Mouse (Mus musculus): Measurements from ENCODE around the gene Jtb. TPM values are rescaled to one million over a fixed set of nuclear protein-coding genes. Genes with fewer than 3 reads are reported as not detected.

Gene Jtb
- polyA plus RNA-seq, 1 experiment from 2014 or later: 114 TPM

GRCm38 (mm10) chr3:90263121-90263771 is 31.8 kb downstream of the Jtb start:
- no peak overlapping the region for H3K27ac ChIP-seq (replicated peaks; ENCODE audit: low read depth, low read length)
- no peaks in the 10 kb centered on the region for H3K9me3 ChIP-seq (ENCODE audit: control insufficient read depth, low read length)
- 91% methylated on average over 5 of the region's 5 CpGs for WGBS
- no peak overlapping the region for H3K4me3 ChIP-seq (ENCODE audit: low read depth, low read length)
- ATAC-seq (ENCODE audit: low read depth) (no peak), DNase-seq (ENCODE audit: low spot score) (no peak)
- H3K4me1 ChIP-seq (ENCODE audit: control insufficient read depth, insufficient read depth, low read length): peaks cover 10% of the 10 kb centered on the region
- no peaks in the 10 kb centered on the region for H3K27me3 ChIP-seq (replicated peaks; ENCODE audit: control insufficient read depth, insufficient read depth, low read length)
- peaks cover 56% of the 10 kb centered on the region for H3K36me3 ChIP-seq (ENCODE audit: control insufficient read depth, insufficient read depth, low read length)
- no peak overlapping the region for H3K4me2 ChIP-seq (ENCODE audit: low read depth, low read length)
- H3K9ac ChIP-seq (ENCODE audit: low read depth, low read length): 0 out of 2 replicates have a peak overlapping the region, but pooled peaks have one; percentile 37

DNA sequence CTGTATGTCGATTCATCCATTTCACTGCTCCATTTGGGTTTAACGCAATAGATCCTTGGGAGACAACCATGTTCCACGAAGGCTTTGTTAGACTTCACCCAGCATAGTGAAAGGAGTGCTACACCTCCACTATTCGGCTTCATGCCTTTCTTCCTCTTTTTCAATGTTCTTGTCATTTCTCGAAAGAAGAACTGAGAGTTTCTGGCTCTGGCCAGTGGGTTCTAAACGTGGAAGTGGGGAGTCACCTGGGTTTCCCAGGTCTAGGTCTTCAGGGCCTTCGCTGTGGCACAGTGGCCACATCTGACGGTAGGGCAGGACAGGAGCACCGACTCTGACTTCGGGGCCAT is 33.3 kb downstream of the Jtb start:
- Histone ChIP-seq H3K4me2 (ENCODE audit: low read depth, low read length) (peak overlapping the region; percentile 82), H3K27me3 (replicated peaks; ENCODE audit: control insufficient read depth, insufficient read depth, low read length) (no peaks in the 10 kb centered on the region), H3K27ac (replicated peaks; ENCODE audit: low read depth, low read length) (peak overlapping the region; percentile 97), H3K36me3 (ENCODE audit: control insufficient read depth, insufficient read depth, low read length) (peaks cover 51% of the 10 kb centered on the region), H3K4me1 (ENCODE audit: control insufficient read depth, insufficient read depth, low read length) (peaks cover 10% of the 10 kb centered on the region), H3K4me3 (ENCODE audit: low read depth, low read length) (peak overlapping the region; percentile 86), H3K9ac (ENCODE audit: low read depth, low read length) (peak overlapping the region; percentile 87; the same call in 1 of the 2 replicates), H3K9me3 (ENCODE audit: control insufficient read depth, low read length) (no peaks in the 10 kb centered on the region)
- 35% methylated on average over 10 of the region's 10 CpGs for WGBS
- DNase-seq (ENCODE audit: low spot score) (no peak), ATAC-seq (ENCODE audit: low read depth) (no peak)

DNA sequence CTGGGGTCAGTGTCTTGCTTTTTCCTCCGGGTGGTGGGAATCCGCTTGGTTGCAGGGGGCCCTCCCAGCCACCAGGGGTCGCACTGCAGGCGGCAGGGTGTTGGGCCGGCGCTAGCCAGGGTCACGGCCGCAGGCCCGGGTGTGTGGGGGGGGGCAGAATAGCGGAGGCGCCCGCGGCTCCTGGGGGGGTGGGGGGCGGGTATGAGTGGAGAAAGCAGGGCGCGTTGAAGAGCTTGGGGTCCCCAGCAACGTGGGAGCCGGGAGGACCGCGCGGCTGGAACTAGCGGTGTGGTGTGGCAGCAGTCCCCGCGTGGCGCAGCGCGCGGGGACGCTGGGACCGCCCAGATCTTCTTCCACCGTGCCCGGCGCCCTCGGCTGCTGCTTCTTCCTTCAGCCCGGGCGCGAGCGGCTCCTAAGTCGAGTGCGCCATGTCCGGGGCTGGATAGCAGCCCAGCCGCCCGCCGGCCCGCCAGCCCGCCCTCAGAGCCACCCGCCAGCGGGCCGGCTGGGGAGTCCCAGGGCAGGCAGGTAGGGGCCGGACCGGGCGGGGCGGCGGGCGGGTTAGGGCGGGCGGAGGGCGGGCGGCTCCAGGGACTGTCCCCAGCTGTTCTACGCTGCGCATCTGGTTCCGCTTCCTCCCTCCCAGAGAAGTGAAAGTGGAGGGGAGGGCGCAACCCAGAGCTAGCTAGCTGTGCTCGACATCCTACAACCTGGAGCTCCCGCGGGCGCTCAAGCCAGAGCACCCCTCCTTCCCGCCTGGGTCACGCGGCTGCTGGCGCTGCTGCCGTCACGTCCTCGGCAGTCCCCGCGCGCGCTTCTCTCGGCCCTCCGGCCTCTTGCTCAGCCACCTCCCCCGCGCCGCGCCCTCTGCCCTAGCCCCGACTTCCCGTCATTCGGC is 33.9 kb downstream of the Jtb start, which contains the start of gene Dennd4b:
Dennd4b (plus strand) TSS at position 152 of the 898 bp plus-strand sequence.
- DNase-seq (ENCODE audit: low spot score) (peak; percentile 92), ATAC-seq (ENCODE audit: low read depth) (peak; percentile 91)
- peak within 1 kb of the TSS; percentile 97 for H3K27ac ChIP-seq (replicated peaks; ENCODE audit: low read depth, low read length)
- no peaks in the 10 kb centered on the region for H3K27me3 ChIP-seq (replicated peaks; ENCODE audit: control insufficient read depth, insufficient read depth, low read length)
- H3K4me2 ChIP-seq (ENCODE audit: low read depth, low read length): peak within 1 kb of the TSS; percentile 82
- H3K4me1 ChIP-seq (ENCODE audit: control insufficient read depth, insufficient read depth, low read length): peaks cover 10% of the 10 kb centered on the region
- 0% methylated on average over 16 of the region's 87 CpGs for WGBS
- peak within 1 kb of the TSS; percentile 87 for H3K9ac ChIP-seq (ENCODE audit: low read depth, low read length)
- no peaks in the 10 kb centered on the region for H3K9me3 ChIP-seq (ENCODE audit: control insufficient read depth, low read length)
- peaks cover 45% of the 10 kb centered on the region for H3K36me3 ChIP-seq (ENCODE audit: control insufficient read depth, insufficient read depth, low read length)
- H3K4me3 ChIP-seq (ENCODE audit: low read depth, low read length): peak within 1 kb of the TSS; percentile 86

GRCm38 (mm10) chr3:90265932-90266741 is 34.7 kb downstream of the Jtb start:
- DNase-seq (ENCODE audit: low spot score): no peak
- ATAC-seq (ENCODE audit: low read depth): peak; percentile 37
- H3K4me2 ChIP-seq (ENCODE audit: low read depth, low read length): peak overlapping the region; percentile 82
- peak overlapping the region; percentile 86 for H3K4me3 ChIP-seq (ENCODE audit: low read depth, low read length)
- H3K4me1 ChIP-seq (ENCODE audit: control insufficient read depth, insufficient read depth, low read length): peaks cover 10% of the 10 kb centered on the region
- peaks cover 37% of the 10 kb centered on the region for H3K36me3 ChIP-seq (ENCODE audit: control insufficient read depth, insufficient read depth, low read length)
- 33% methylated on average over 14 of the region's 16 CpGs for WGBS
- peak overlapping the region; percentile 97 for H3K27ac ChIP-seq (replicated peaks; ENCODE audit: low read depth, low read length)
- no peaks in the 10 kb centered on the region for H3K27me3 ChIP-seq (replicated peaks; ENCODE audit: control insufficient read depth, insufficient read depth, low read length)
- H3K9ac ChIP-seq (ENCODE audit: low read depth, low read length): peak overlapping the region; percentile 87
- H3K9me3 ChIP-seq (ENCODE audit: control insufficient read depth, low read length): no peaks in the 10 kb centered on the region

GRCm38 (mm10) chr3:90266901-90267775 is 35.7 kb downstream of the Jtb start:
- Histone ChIP-seq H3K27ac (replicated peaks; ENCODE audit: low read depth, low read length) (peak overlapping the region; percentile 97; the same call in 1 of the 2 replicates), H3K4me3 (ENCODE audit: low read depth, low read length) (no peak overlapping the region), H3K9me3 (ENCODE audit: control insufficient read depth, low read length) (no peaks in the 10 kb centered on the region), H3K27me3 (replicated peaks; ENCODE audit: control insufficient read depth, insufficient read depth, low read length) (no peaks in the 10 kb centered on the region), H3K36me3 (ENCODE audit: control insufficient read depth, insufficient read depth, low read length) (peaks cover 37% of the 10 kb centered on the region), H3K9ac (ENCODE audit: low read depth, low read length) (no peak overlapping the region), H3K4me1 (ENCODE audit: control insufficient read depth, insufficient read depth, low read length) (peaks cover 10% of the 10 kb centered on the region), H3K4me2 (ENCODE audit: low read depth, low read length) (peak overlapping the region; percentile 82)
- ATAC-seq (ENCODE audit: low read depth): no peak
- no peak for DNase-seq (ENCODE audit: low spot score)
- WGBS: 91% methylated on average over 20 of the region's 20 CpGs

DNA sequence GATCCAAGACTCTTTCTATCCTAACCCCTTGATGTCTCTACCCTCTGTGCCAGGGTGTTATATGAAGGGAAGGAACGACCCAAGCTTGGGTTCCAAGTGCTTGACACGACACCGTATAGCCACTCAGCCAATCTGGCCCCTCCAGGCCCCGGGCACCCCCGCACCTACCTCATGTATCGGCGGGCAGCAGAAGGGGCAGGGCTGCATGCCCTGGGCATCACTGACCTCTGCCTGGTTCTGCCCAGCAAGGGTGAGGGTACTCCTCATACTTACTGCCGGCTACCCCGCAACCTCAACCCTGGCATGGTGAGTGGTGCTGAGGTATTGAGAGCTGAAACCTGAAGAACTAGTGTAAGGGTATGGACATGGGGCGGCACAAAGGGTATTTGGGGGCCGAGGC is 36.8 kb downstream of the Jtb start:
- WGBS: 93% methylated on average over 11 of the region's 11 CpGs
- peaks cover 37% of the 10 kb centered on the region for H3K36me3 ChIP-seq (ENCODE audit: control insufficient read depth, insufficient read depth, low read length)
- no peak overlapping the region for H3K27ac ChIP-seq (replicated peaks; ENCODE audit: low read depth, low read length)
- no peaks in the 10 kb centered on the region for H3K9me3 ChIP-seq (ENCODE audit: control insufficient read depth, low read length)
- DNase-seq (ENCODE audit: low spot score): no peak
- H3K4me3 ChIP-seq (ENCODE audit: low read depth, low read length): no peak overlapping the region
- H3K27me3 ChIP-seq (replicated peaks; ENCODE audit: control insufficient read depth, insufficient read depth, low read length): no peaks in the 10 kb centered on the region
- H3K4me2 ChIP-seq (ENCODE audit: low read depth, low read length): no peak overlapping the region
- no peak for ATAC-seq (ENCODE audit: low read depth)
- H3K4me1 ChIP-seq (ENCODE audit: control insufficient read depth, insufficient read depth, low read length): peaks cover 10% of the 10 kb centered on the region
- H3K9ac ChIP-seq (ENCODE audit: low read depth, low read length): no peak overlapping the region

DNA sequence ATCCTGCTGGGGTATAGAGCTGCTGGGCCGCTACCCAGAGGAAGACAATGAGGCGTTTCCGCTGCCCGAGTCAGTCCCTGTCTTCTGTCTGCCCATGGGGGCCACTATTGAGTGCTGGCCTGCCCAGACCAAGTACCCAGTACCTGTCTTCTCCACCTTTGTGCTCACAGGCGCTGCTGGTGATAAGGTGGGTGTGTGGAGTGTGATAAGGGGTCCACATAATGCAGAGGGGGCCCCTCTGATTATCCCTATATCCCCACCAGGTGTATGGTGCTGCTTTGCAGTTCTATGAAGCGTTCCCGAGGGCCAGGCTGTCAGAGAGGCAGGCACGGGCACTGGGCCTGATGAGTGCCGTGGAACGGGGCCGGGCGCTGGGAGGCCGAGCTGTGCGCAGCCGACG is 37.6 kb downstream of the Jtb start:
- DNase-seq (ENCODE audit: low spot score) (no peak), ATAC-seq (ENCODE audit: low read depth) (no peak)
- Histone ChIP-seq H3K27me3 (replicated peaks; ENCODE audit: control insufficient read depth, insufficient read depth, low read length) (no peaks in the 10 kb centered on the region), H3K9ac (ENCODE audit: low read depth, low read length) (no peak overlapping the region), H3K4me1 (ENCODE audit: control insufficient read depth, insufficient read depth, low read length) (peaks cover 10% of the 10 kb centered on the region), H3K9me3 (ENCODE audit: control insufficient read depth, low read length) (no peaks in the 10 kb centered on the region), H3K27ac (replicated peaks; ENCODE audit: low read depth, low read length) (no peak overlapping the region), H3K4me2 (ENCODE audit: low read depth, low read length) (no peak overlapping the region), H3K36me3 (ENCODE audit: control insufficient read depth, insufficient read depth, low read length) (peaks cover 37% of the 10 kb centered on the region; the same call in 1 of the 2 replicates), H3K4me3 (ENCODE audit: low read depth, low read length) (no peak overlapping the region)
- 83% methylated on average over 16 of the region's 16 CpGs for WGBS

All from embryonic facial prominence, embryonic 14.5 days (tissue).